Mouse (Mus musculus) bone marrow macrophage, adult 2 months (primary cell): ENCODE results near the gene Zfand3.

Experiments used
- CTCF ChIP-seq: IDR thresholded peaks from 2 replicates; pipeline ENCODE4 v1.5.1; 2012; ENCODE audit warnings: low read depth, mild to moderate bottlenecking, low read length, moderate library complexity
- POLR2A ChIP-seq: IDR thresholded peaks from 2 replicates; pipeline ENCODE4 v1.6.1; 2012; ENCODE audit warnings: mild to moderate bottlenecking, low read depth, low read length, borderline replicate concordance

GRCm38 (mm10) chr17:30197280-30198030 is 192.9 kb downstream of the Zfand3 start:
- TF ChIP-seq CTCF = no peak
- TF ChIP-seq POLR2A = no peak
